11 mouse cellular contexts compared by ENCODE assay signal in genomic region chr2:167633537-167633872, GRCm38 (mm10). TPM values are rescaled to one million over a fixed set of nuclear protein-coding genes. Genes with fewer than 3 reads are reported as not detected.
DNase-seq lines count a peak whose midpoint lies in the region; ATAC-seq lines count a peak whose summit lies in the region.
"Had no signal": no experiment of that assay in that cellular context is flagged by ENCODE, and none has a peak within 500 bp of the region (broad histone marks: within the 10 kb centered on the region; RNA-seq: fewer than 3 reads in every experiment).

No protein-coding gene starts in this region.

- no peaks in the 10 kb centered on the region for H3K27me3 ChIP-seq in forebrain, embryonic 12.5 days
- H3K27me3 ChIP-seq in forebrain, embryonic 11.5 days (ENCODE audit: control insufficient read depth, insufficient read depth, low read length) = no peaks in the 10 kb centered on the region
- H3K27me3 ChIP-seq in kidney, embryonic 15.5 days = no peaks in the 10 kb centered on the region
- no peaks in the 10 kb centered on the region for H3K27me3 ChIP-seq in liver, embryonic 16.5 days (ENCODE audit: control insufficient read depth, insufficient read depth, low read depth, low read length)
- H3K27me3 ChIP-seq: embryonic facial prominence, embryonic 13.5 days had no signal

- peaks cover 40% of the 10 kb centered on the region for H3K4me1 ChIP-seq in forebrain, embryonic 12.5 days
- H3K4me1 ChIP-seq in forebrain, embryonic 11.5 days (replicated peaks; ENCODE audit: control insufficient read depth, insufficient read depth, low read length) = peaks cover 14% of the 10 kb centered on the region
- peaks cover 52% of the 10 kb centered on the region for H3K4me1 ChIP-seq in kidney, embryonic 15.5 days
- peaks cover 23% of the 10 kb centered on the region for H3K4me1 ChIP-seq in brown adipose tissue, adult 24 weeks (ENCODE audit: control insufficient read depth, insufficient read depth, insufficient read length, low read length)
- peaks cover 58% of the 10 kb centered on the region for H3K4me1 ChIP-seq in liver, embryonic 16.5 days (ENCODE audit: control insufficient read depth, low read depth, low read length)

- H3K27ac ChIP-seq in forebrain, embryonic 12.5 days = peak overlapping the region; percentile 42; the same call in 1 of the 2 replicates
- no peak overlapping the region for H3K27ac ChIP-seq in forebrain, embryonic 11.5 days (ENCODE audit: low read depth, low read length)
- peak overlapping the region; percentile 75 for H3K27ac ChIP-seq in kidney, embryonic 15.5 days
- H3K27ac ChIP-seq in brown adipose tissue, adult 24 weeks (replicated peaks; ENCODE audit: low read depth, low read length) = 0 out of 2 replicates have a peak overlapping the region, but pooled peaks have one; percentile 6
- H3K27ac ChIP-seq in liver, embryonic 16.5 days (ENCODE audit: low read length) = peak overlapping the region; percentile 99

- H3K4me2 ChIP-seq in forebrain, embryonic 12.5 days = peak overlapping the region; percentile 49; the same call in 1 of the 2 replicates
- no peak overlapping the region for H3K4me2 ChIP-seq in forebrain, embryonic 11.5 days (ENCODE audit: low read depth, low read length, severe bottlenecking)
- no peak overlapping the region for H3K4me2 ChIP-seq in kidney, embryonic 15.5 days
- peak overlapping the region; percentile 84; the same call in 1 of the 2 replicates for H3K4me2 ChIP-seq in liver, embryonic 16.5 days (ENCODE audit: low read depth, low read length)

- H3K36me3 ChIP-seq in forebrain, embryonic 12.5 days (replicated peaks) = no peaks in the 10 kb centered on the region
- no peaks in the 10 kb centered on the region for H3K36me3 ChIP-seq in forebrain, embryonic 11.5 days (ENCODE audit: control insufficient read depth, insufficient read depth, low read length)
- peaks cover 4% of the 10 kb centered on the region for H3K36me3 ChIP-seq in kidney, embryonic 15.5 days
- no peaks in the 10 kb centered on the region for H3K36me3 ChIP-seq in liver, embryonic 16.5 days (ENCODE audit: control insufficient read depth, insufficient read depth)

- DNase-seq in forebrain, embryonic 11.5 days (ENCODE audit: low spot score) = no peak
- no peak for DNase-seq in kidney, adult 11 months
- no peak for DNase-seq in spleen, postnatal 10 days (ENCODE audit: low spot score in 2 of 2)
- DNase-seq: layer of hippocampus, adult 9-11 months; lung, postnatal 4 days had no signal

- H3K9me3 ChIP-seq in forebrain, embryonic 12.5 days = no peaks in the 10 kb centered on the region
- no peaks in the 10 kb centered on the region for H3K9me3 ChIP-seq in forebrain, embryonic 11.5 days (ENCODE audit: control insufficient read depth, low read length)
- no peaks in the 10 kb centered on the region for H3K9me3 ChIP-seq in kidney, embryonic 15.5 days (replicated peaks)
- H3K9me3 ChIP-seq in liver, embryonic 16.5 days (replicated peaks; ENCODE audit: control insufficient read depth, low read length) = no peaks in the 10 kb centered on the region
- H3K9me3 ChIP-seq: embryonic facial prominence, embryonic 13.5 days had no signal

- 87% methylated on average over 6 of the region's 6 CpGs for WGBS in forebrain, embryonic 12.5 days
- WGBS in forebrain, embryonic 11.5 days = 90% methylated on average over 6 of the region's 6 CpGs
- 89% methylated on average over 6 of the region's 6 CpGs for WGBS in kidney, embryonic 15.5 days
- WGBS in liver, embryonic 16.5 days (ENCODE audit: insufficient replicate concordance) = 87% methylated on average over 6 of the region's 6 CpGs

- H3K9ac ChIP-seq in forebrain, embryonic 12.5 days = no peak overlapping the region
- no peak overlapping the region; the same call in 1 of the 2 replicates for H3K9ac ChIP-seq in forebrain, embryonic 11.5 days (ENCODE audit: low read length)
- H3K9ac ChIP-seq in kidney, embryonic 15.5 days = no peak overlapping the region
- H3K9ac ChIP-seq in liver, embryonic 16.5 days (ENCODE audit: low read depth, low read length) = peak overlapping the region; percentile 33; the same call in 1 of the 2 replicates

- ATAC-seq in forebrain, embryonic 12.5 days (ENCODE audit: low FRiP score) = no peak
- no peak for ATAC-seq in forebrain, embryonic 11.5 days (replicated peaks; ENCODE audit: low FRiP score)
- ATAC-seq in kidney, embryonic 15.5 days (replicated peaks; ENCODE audit: low FRiP score) = no peak
- ATAC-seq in liver, embryonic 16.5 days (ENCODE audit: low read depth) = no peak
- no peak for ATAC-seq in erythroid progenitor cell, adult 5-6 weeks (replicated peaks; ENCODE audit: low FRiP score, poor library complexity, severe bottlenecking)

- H3K4me3 ChIP-seq in forebrain, embryonic 12.5 days (replicated peaks) = no peak overlapping the region
- no peak overlapping the region for H3K4me3 ChIP-seq in forebrain, embryonic 11.5 days (ENCODE audit: low read depth, low read length)
- peak overlapping the region; percentile 34; the same call in 1 of the 2 replicates for H3K4me3 ChIP-seq in kidney, embryonic 15.5 days (replicated peaks)
- no peak overlapping the region for H3K4me3 ChIP-seq in brown adipose tissue, adult 24 weeks (ENCODE audit: insufficient read depth, low read depth, low read length)
- H3K4me3 ChIP-seq in liver, embryonic 16.5 days (ENCODE audit: low read depth, low read length) = no peak overlapping the region

RNA-seq across cellular contexts. Expression of gene Ube2v1, which starts 1.6 kb away (rescaled TPM):
- 303 and 311 TPM in 2 replicates for polyA plus RNA-seq in forebrain, embryonic 12.5 days (2016; fragmentation: Nextera tagmentation; extraction: Ambion mirVana)
- 333 and 334 TPM in 2 replicates for polyA plus RNA-seq in forebrain, embryonic 11.5 days (2014; fragmentation: Nextera tagmentation; extraction: Ambion mirVana)
- polyA plus RNA-seq in kidney, embryonic 15.5 days (2015; fragmentation: Nextera tagmentation; extraction: Ambion mirVana) = 284 and 313 TPM in 2 replicates
- polyA plus RNA-seq in brown adipose tissue, adult 24 weeks (2012; ENCODE audit: insufficient read depth, insufficient read length, missing spikeins) = 113 and 141 TPM in 2 replicates
- polyA plus RNA-seq in liver, embryonic 16.5 days (2015; fragmentation: Nextera tagmentation; extraction: Ambion mirVana) = 168 and 175 TPM in 2 replicates
- total RNA-seq in erythroid progenitor cell, adult 5-6 weeks (2015; ENCODE audit: low replicate concordance) = 186 and 189 TPM in 2 replicates
- 82.3 and 114 TPM in 2 replicates for total RNA-seq in erythroid progenitor cell, adult 5-6 weeks (2017; ENCODE audit: low replicate concordance)

RNA-seq across cellular contexts. Expression of gene Gm20431, which starts 27.8 kb away (rescaled TPM):
- 7.5 and 10.2 TPM in 2 replicates for polyA plus RNA-seq in forebrain, embryonic 12.5 days (2016; fragmentation: Nextera tagmentation; extraction: Ambion mirVana)
- 6.6 and 15.1 TPM in 2 replicates for polyA plus RNA-seq in forebrain, embryonic 11.5 days (2014; fragmentation: Nextera tagmentation; extraction: Ambion mirVana)
- 12.1 and 12.8 TPM in 2 replicates for polyA plus RNA-seq in kidney, embryonic 15.5 days (2015; fragmentation: Nextera tagmentation; extraction: Ambion mirVana)
- polyA plus RNA-seq in brown adipose tissue, adult 24 weeks (2012; ENCODE audit: insufficient read depth, insufficient read length, missing spikeins) = 1.3 TPM in 1 of 2 replicates, not detected in the other
- polyA plus RNA-seq in liver, embryonic 16.5 days (2015; fragmentation: Nextera tagmentation; extraction: Ambion mirVana) = not detected in 2 replicates
- not detected in 2 replicates for total RNA-seq in erythroid progenitor cell, adult 5-6 weeks (2015; ENCODE audit: low replicate concordance)
- total RNA-seq in erythroid progenitor cell, adult 5-6 weeks (2017; ENCODE audit: low replicate concordance) = not detected in 2 replicates

RNA-seq across cellular contexts. Expression of gene Cebpb, which starts 55.2 kb away (rescaled TPM):
- 0.95 and 1.5 TPM in 2 replicates for polyA plus RNA-seq in forebrain, embryonic 12.5 days (2016; fragmentation: Nextera tagmentation; extraction: Ambion mirVana)
- 1.7 and 2.6 TPM in 2 replicates for polyA plus RNA-seq in forebrain, embryonic 11.5 days (2014; fragmentation: Nextera tagmentation; extraction: Ambion mirVana)
- 5.1 and 5.7 TPM in 2 replicates for polyA plus RNA-seq in kidney, embryonic 15.5 days (2015; fragmentation: Nextera tagmentation; extraction: Ambion mirVana)
- 226 and 227 TPM in 2 replicates for polyA plus RNA-seq in brown adipose tissue, adult 24 weeks (2012; ENCODE audit: insufficient read depth, insufficient read length, missing spikeins)
- 0.46 and 0.61 TPM in 2 replicates for polyA plus RNA-seq in liver, embryonic 16.5 days (2015; fragmentation: Nextera tagmentation; extraction: Ambion mirVana)
- 6.3 and 6.5 TPM in 2 replicates for total RNA-seq in erythroid progenitor cell, adult 5-6 weeks (2015; ENCODE audit: low replicate concordance)
- 4.4 and 8.4 TPM in 2 replicates for total RNA-seq in erythroid progenitor cell, adult 5-6 weeks (2017; ENCODE audit: low replicate concordance)

RNA-seq across cellular contexts. Expression of gene Tmem189, which starts 56.1 kb away (rescaled TPM):
- polyA plus RNA-seq in forebrain, embryonic 12.5 days (2016; fragmentation: Nextera tagmentation; extraction: Ambion mirVana) = 31.2 and 34.5 TPM in 2 replicates
- 35.1 and 39.2 TPM in 2 replicates for polyA plus RNA-seq in forebrain, embryonic 11.5 days (2014; fragmentation: Nextera tagmentation; extraction: Ambion mirVana)
- polyA plus RNA-seq in kidney, embryonic 15.5 days (2015; fragmentation: Nextera tagmentation; extraction: Ambion mirVana) = 47.3 and 48.1 TPM in 2 replicates
- polyA plus RNA-seq in brown adipose tissue, adult 24 weeks (2012; ENCODE audit: insufficient read depth, insufficient read length, missing spikeins) = 12.7 and 19.3 TPM in 2 replicates
- polyA plus RNA-seq in liver, embryonic 16.5 days (2015; fragmentation: Nextera tagmentation; extraction: Ambion mirVana) = 13.7 and 14.0 TPM in 2 replicates
- 23.9 and 27.0 TPM in 2 replicates for total RNA-seq in erythroid progenitor cell, adult 5-6 weeks (2015; ENCODE audit: low replicate concordance)
- total RNA-seq in erythroid progenitor cell, adult 5-6 weeks (2017; ENCODE audit: low replicate concordance) = 16.9 and 19.5 TPM in 2 replicates

Comparison
In these comparisons a context has a peak if more than half of its experiments do, and no peak if none do; other contexts are left out.
1. H3K4me2 ChIP-seq: peak in forebrain, embryonic 12.5 days (single experiment) and liver, embryonic 16.5 days (single experiment); none in forebrain, embryonic 11.5 days (single experiment) and kidney, embryonic 15.5 days (single experiment).
2. RNA of gene Cebpb, which starts 55.2 kb away (polyA plus RNA-seq): 226 to 227 TPM in brown adipose tissue, adult 24 weeks; 5.1 to 5.7 TPM in kidney, embryonic 15.5 days, 1.7 to 2.6 TPM in forebrain, embryonic 11.5 days, 0.95 to 1.5 TPM in forebrain, embryonic 12.5 days and 0.46 to 0.61 TPM in liver, embryonic 16.5 days; every median in the first group is over 10 times any median in the second.